Mouse (Mus musculus): ENCODE data around the gene Pigb.

GRCm38 (mm10) chr9:73048927-73049326, 8.7 kb upstream of the Pigb start:
- no peak for TF ChIP-seq CTCF (IDR thresholded peaks at IDR 0.05; ENCODE audit: borderline replicate concordance, control insufficient read depth, extremely low read depth, insufficient read depth, low read length, poor library complexity)
- no peak for TF ChIP-seq POLR2A (IDR thresholded peaks at IDR 0.05; ENCODE audit: control insufficient read depth, extremely low read depth, insufficient read depth, low read length, poor library complexity)

All from thymus, adult 2 months (tissue).